Mouse (Mus musculus) thymus, adult 2 months (tissue): ENCODE measurements around the gene Psmb5. TPM values are rescaled to one million over a fixed set of nuclear protein-coding genes. Genes with fewer than 3 reads are reported as not detected.
A peak's percentile ranks its signal among the peaks of the same experiment; 100 is the strongest.

ENCODE experiments used
- DNase-seq: peaks from one replicate; pipeline ENCODE4 v3.0.0; 2021
- H3K27ac ChIP-seq: fragments of 200-500 bp; 2 replicates; pipeline ENCODE4 v1.5.1; 2012; ENCODE audit warnings: low read length, control low read depth; ENCODE audit not compliant: control insufficient read depth, insufficient read depth
- H3K27me3 ChIP-seq: fragments of 200-500 bp; 2 replicates; pipeline ENCODE4 v1.6.1; 2012; ENCODE audit warnings: mild to moderate bottlenecking, low read length, moderate library complexity, mixed read lengths; ENCODE audit not compliant: control insufficient read depth, insufficient read depth
- H3K36me3 ChIP-seq: fragments of 200-500 bp; 2 replicates; pipeline ENCODE4 v1.6.1; 2012; ENCODE audit warnings: mild to moderate bottlenecking, low read length, moderate library complexity; ENCODE audit not compliant: control insufficient read depth, insufficient read depth
- H3K4me1 ChIP-seq: fragments of 200-500 bp; replicated peaks from 2 replicates; pipeline ENCODE4 v1.6.1; 2012; ENCODE audit warnings: low read length; ENCODE audit not compliant: control insufficient read depth, insufficient read depth
- H3K4me3 ChIP-seq: fragments of 200-500 bp; 2 replicates; pipeline ENCODE4 v1.5.1; 2012; ENCODE audit warnings: mild to moderate bottlenecking, low read length, control low read depth, moderate library complexity; ENCODE audit not compliant: control insufficient read depth, insufficient read depth
- CTCF ChIP-seq: fragments of 200-500 bp; IDR thresholded peaks from 2 replicates; pipeline ENCODE4 v1.5.1; 2012; ENCODE audit warnings: mild to moderate bottlenecking, control low read depth, low read length, moderate library complexity, borderline replicate concordance; ENCODE audit not compliant: control insufficient read depth, poor library complexity, insufficient read depth; ENCODE audit errors: extremely low read depth
- POLR2A ChIP-seq: fragments of 200-500 bp; IDR thresholded peaks from 2 replicates; pipeline ENCODE4 v1.6.1; 2012; ENCODE audit warnings: mild to moderate bottlenecking, low read length, control low read depth, moderate library complexity; ENCODE audit not compliant: control insufficient read depth, poor library complexity, insufficient read depth; ENCODE audit errors: extremely low read depth
- WGBS: fragments of 180-500 bp; shearing (Covaris S2); methylation state at CpG from one replicate; pipeline ENCODE4 v1.1.7; 2018; 5-methylcytosine and 5-hydroxymethylcytosine counted together
- polyA plus RNA-seq: library from polyadenylated mRNA; depleted of rRNA; stranded (reverse); fragments of >200 nt; gene quantifications from 2 replicates; pipeline ENCODE4 v1.2.3, GENCODE M21; 2012

Gene Psmb5
- polyA plus RNA-seq, 1 experiment, result 266 TPM

- Histone ChIP-seq H3K4me1 (peaks cover 4% of the 10 kb centered on the region), H3K4me3 (no peak overlapping the region), H3K27me3 (no peaks in the 10 kb centered on the region; the same call in 1 of the 2 replicates), H3K36me3 (no peaks in the 10 kb centered on the region), H3K27ac (no peak overlapping the region)
- TF ChIP-seq POLR2A, result no peak
- no peak for TF ChIP-seq CTCF
- WGBS, result 97% methylated on average over 9 of the region's 9 CpGs
- no peak for DNase-seq
Measured at GRCm38 (mm10) chr14:54582536-54582935, 35.3 kb downstream of the Psmb5 start.

- DNase-seq, result no peak
Measured at GRCm38 (mm10) chr14:54579638-54580037, 38.2 kb downstream of the Psmb5 start.

GRCm38 (mm10) chr14:54578063-54578462, 39.8 kb downstream of the Psmb5 start:
- Histone ChIP-seq H3K36me3 (no peaks in the 10 kb centered on the region), H3K27me3 (peaks cover 21% of the 10 kb centered on the region), H3K4me1 (peaks cover 24% of the 10 kb centered on the region), H3K4me3 (peak overlapping the region; percentile 12), H3K27ac (no peak overlapping the region)
- peak; percentile 61 for DNase-seq
- WGBS, result 2% methylated on average over 10 of the region's 10 CpGs
- no peak for TF ChIP-seq POLR2A
- no peak for TF ChIP-seq CTCF

More at GRCm38 (mm10) chr14:54579638-54580037, 38.2 kb downstream of the Psmb5 start:
- TF ChIP-seq CTCF, result no peak
- TF ChIP-seq POLR2A, result no peak
- H3K27me3 ChIP-seq, result peaks cover 21% of the 10 kb centered on the region
- H3K36me3 ChIP-seq, result no peaks in the 10 kb centered on the region
- 53% methylated on average over 7 of the region's 7 CpGs for WGBS
- no peak overlapping the region for H3K4me3 ChIP-seq
- H3K4me1 ChIP-seq, result peaks cover 24% of the 10 kb centered on the region
- no peak overlapping the region for H3K27ac ChIP-seq

- peak within 1 kb of the TSS; percentile 45 for H3K4me3 ChIP-seq
- H3K4me1 ChIP-seq, result peaks cover 24% of the 10 kb centered on the region
- no peak within 1 kb of the TSS for H3K27ac ChIP-seq
- peaks cover 21% of the 10 kb centered on the region for H3K27me3 ChIP-seq
- TF ChIP-seq CTCF (no peak), POLR2A (0 out of 2 replicates have a peak, but pooled peaks have one; percentile 32)
- H3K36me3 ChIP-seq, result no peaks in the 10 kb centered on the region
- 1% methylated on average over 66 of the region's 66 CpGs for WGBS
- DNase-seq, result peak; percentile 42
Measured at GRCm38 (mm10) chr14:54577089-54577982, 40.5 kb downstream of the Psmb5 start, which contains the start of gene Ajuba. Gene Ajuba (minus strand): TSS chr14:54577558.

GRCm38 (mm10) chr14:54576241-54577088, 41.4 kb downstream of the Psmb5 start:
- 8% methylated on average over 84 of the region's 84 CpGs for WGBS
- no peaks in the 10 kb centered on the region for H3K36me3 ChIP-seq
- no peak overlapping the region for H3K27ac ChIP-seq
- no peak for DNase-seq
- H3K27me3 ChIP-seq, result peaks cover 21% of the 10 kb centered on the region
- no peak for TF ChIP-seq CTCF
- no peak for TF ChIP-seq POLR2A
- peaks cover 24% of the 10 kb centered on the region for H3K4me1 ChIP-seq
- H3K4me3 ChIP-seq, result peak overlapping the region; percentile 45

GRCm38 (mm10) chr14:54575631-54576030, 42.2 kb downstream of the Psmb5 start:
- no peak for DNase-seq
- H3K27ac ChIP-seq, result peak overlapping the region; percentile 23; the same call in 1 of the 2 replicates
- no peaks in the 10 kb centered on the region for H3K36me3 ChIP-seq
- H3K4me3 ChIP-seq, result peak overlapping the region; percentile 45
- H3K27me3 ChIP-seq, result peaks cover 21% of the 10 kb centered on the region
- WGBS, result 10% methylated on average over 39 of the region's 39 CpGs
- TF ChIP-seq POLR2A, result no peak
- no peak for TF ChIP-seq CTCF
- peaks cover 24% of the 10 kb centered on the region for H3K4me1 ChIP-seq
